9 mouse cellular contexts compared by ENCODE assay signal in the genomic region with DNA sequence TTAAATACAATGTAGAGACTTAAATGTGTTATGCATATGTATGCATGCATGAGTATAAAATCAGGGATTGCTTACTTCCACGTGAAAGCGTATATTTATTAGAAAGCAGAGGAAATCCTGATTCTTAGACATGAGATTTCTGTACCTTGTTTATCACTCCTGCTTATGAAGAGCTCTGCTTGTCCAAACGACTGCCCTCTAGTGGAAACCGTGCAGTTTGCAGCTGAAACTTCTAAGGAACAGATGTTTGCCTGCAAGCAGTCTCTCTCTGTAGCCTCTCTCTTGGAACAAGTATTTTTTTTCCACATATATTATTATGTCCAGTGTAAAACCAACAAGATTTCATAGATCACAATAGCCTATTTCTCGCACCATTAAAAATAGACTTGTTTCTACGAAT.
A peak's percentile ranks its signal among the peaks of the same experiment; 100 is the strongest.
DNase-seq lines count a peak whose midpoint lies in the region; TF ChIP-seq lines count a peak whose summit lies in the region.
"Had no signal": no experiment of that assay in that cellular context is flagged by ENCODE, and none has a peak within 500 bp of the region (broad histone marks: within the 10 kb centered on the region; RNA-seq: fewer than 3 reads in every experiment).

No protein-coding gene starts in this region.

- WGBS in large intestine, adult 2 months: 22% methylated on average over 6 of the region's 6 CpGs
- WGBS in lung, adult 2 months: 21% methylated on average over 6 of the region's 6 CpGs

- TF ChIP-seq POLR2A in lung, adult 2 months (IDR thresholded peaks at IDR 0.05; ENCODE audit: borderline replicate concordance, extremely low read depth, low read depth, low read length): no peak

- TF ChIP-seq CTCF in lung, adult 2 months (IDR thresholded peaks at IDR 0.05; ENCODE audit: insufficient read depth, low read length): peak; percentile 61

- H3K4me1 ChIP-seq in lung, adult 2 months (ENCODE audit: control insufficient read depth, insufficient read depth, low read length): no peaks in the 10 kb centered on the region
- H3K4me1 ChIP-seq: heart, embryonic 13.5 days had no signal

- peak; percentile 69 for DNase-seq in 416B (ENCODE audit: low read depth)
- DNase-seq in MN1 (ENCODE audit: low spot score): peak; percentile 6
- DNase-seq in cerebellum, adult 9-10 months: peak; percentile 56
- peak; percentile 65 to 93 for DNase-seq in frontal cortex, adult 2 months (ENCODE audit: extremely low spot score in 1 of 2, low spot score in 1 of 2)
- DNase-seq in large intestine, adult 2 months (ENCODE audit: low read depth, low spot score): peak; percentile 4
- DNase-seq in lung, adult 2 months: peak; percentile 29
- DNase-seq in right cerebral cortex, adult 2 months (ENCODE audit: low spot score in 2 of 2): peak; percentile 91
- DNase-seq in T-cell, adult 2 months (ENCODE audit: low spot score): no peak

- no peak overlapping the region for H3K4me3 ChIP-seq in lung, adult 2 months (replicated peaks; ENCODE audit: extremely low read depth, low read depth, low read length)
- H3K4me3 ChIP-seq: heart, embryonic 13.5 days had no signal
